Mouse (Mus musculus): ENCODE measurements around the gene Tmem91.

The Tmem91 gene

DNA sequence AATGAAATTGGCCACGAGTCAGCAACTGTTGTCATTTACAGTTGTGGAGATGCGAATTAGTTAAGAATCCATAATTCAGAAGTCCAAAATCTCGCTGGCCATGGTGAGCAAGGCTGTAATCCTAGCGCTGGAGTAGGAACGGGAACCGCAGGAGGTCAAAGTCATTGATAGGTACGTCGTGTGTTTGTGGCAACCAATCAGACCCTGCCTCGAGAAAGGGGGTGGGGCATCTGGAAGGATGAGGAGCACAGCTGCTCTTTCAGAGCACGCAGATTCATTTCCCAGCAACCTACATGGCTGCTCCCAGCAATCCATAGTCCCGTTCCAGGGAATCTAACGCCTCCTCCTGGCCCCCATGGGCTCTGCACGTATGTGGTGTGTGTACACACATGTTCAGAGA lies 24.9 kb upstream of the Tmem91 start:
- peak; percentile 98 for DNase-seq (ENCODE audit: low read depth, low spot score)

DNA sequence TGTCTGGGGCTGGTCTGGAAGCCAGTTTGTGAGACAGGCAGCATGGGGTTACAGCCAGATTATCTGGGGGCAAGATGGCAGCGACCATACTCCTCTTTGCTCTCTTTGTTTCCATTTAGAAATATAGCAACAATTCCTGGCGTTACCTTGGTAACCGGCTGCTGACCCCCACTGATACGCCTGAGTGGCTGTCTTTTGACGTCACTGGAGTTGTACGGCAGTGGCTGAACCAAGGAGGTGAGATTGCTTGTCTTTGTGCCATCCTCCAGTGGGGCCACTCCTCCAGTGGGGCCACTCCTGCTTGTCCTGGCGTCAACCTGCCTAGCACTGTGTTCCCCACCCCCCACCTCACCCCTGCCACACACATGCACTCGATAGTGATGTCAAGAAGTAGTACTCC lies 19.1 kb upstream of the Tmem91 start:
- DNase-seq (ENCODE audit: low read depth, low spot score): no peak

DNA sequence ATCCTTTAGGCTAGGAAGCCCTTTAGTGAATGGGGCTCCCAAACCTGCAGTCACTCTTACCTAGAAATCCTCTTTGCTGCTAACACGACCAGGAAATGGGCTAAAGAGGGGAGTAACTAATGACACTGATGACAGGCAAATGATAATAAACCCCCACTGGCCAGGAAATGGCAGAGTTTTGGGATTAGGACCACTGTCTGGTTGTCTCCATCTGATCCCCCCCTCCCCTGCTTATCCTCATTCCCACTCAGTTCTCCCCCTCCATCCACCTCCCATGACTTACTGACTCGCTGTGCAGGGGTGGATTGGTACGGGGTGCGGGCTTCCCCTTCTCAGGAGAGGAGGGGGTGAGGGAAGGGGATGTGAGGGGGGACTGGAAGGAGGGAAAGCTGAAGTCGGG lies 15.1 kb upstream of the Tmem91 start:
- no peak for DNase-seq (ENCODE audit: low read depth, low spot score)

DNA sequence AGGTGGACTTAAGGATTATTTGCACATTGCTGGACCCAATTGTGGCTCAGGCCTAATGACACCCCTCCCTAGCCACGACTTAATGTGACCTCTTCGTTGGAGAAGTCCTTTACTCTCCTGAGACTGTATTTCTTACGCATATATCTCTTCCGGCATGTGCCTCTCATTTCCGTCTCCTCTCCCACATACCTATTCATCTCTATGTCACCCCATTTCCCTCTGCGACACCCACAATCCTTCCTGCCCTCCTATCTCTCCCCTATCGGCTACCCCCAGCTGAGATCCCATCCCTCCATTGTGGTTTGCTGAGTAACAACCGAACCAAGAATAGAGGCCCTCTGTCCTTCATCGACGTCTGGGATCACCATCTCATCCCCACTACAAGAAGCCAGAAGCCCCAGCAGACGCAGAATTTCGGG lies 14.6 kb upstream of the Tmem91 start:
- DNase-seq (ENCODE audit: low read depth, low spot score): no peak

DNA sequence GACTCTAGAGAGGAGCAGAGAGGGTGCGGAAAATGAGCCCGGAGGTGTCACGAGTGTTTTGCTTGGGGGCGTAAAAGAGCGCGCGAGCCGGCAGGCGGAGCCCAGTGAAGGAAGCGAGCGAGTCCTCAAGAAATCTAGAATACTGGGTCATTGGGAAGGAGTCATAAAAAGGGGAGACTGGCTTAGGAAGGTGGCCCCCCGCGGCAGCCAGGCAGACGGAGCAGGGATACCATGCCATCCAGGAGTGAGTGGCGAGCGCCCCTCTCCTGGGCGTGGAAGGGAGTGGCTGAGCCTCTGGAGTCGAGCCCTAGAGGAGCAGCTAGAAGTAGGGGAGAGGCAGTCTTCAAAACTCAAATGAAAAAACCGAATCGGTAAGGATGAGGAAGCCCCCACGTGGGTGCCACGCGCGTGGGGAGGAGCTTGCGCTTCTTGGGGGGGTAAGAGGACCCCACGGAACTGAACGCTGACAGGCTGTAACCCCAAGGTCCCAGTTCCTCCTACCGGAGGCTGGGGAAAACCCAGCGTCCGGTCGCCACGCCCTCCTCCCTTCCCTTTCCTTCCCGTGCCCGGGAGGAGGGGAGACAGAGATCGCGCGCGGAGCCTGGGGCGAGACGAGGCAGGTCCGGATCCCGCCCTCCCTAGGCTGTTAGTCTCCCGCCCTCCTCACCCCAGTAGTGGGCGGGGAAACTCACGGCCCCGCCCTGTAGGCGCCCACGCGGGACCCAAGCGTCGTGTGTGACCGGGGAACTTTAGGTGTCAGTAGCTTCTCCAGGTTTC lies 14.0 kb upstream of the Tmem91 start:
- DNase-seq (ENCODE audit: low read depth, low spot score): peak; percentile 88

DNA sequence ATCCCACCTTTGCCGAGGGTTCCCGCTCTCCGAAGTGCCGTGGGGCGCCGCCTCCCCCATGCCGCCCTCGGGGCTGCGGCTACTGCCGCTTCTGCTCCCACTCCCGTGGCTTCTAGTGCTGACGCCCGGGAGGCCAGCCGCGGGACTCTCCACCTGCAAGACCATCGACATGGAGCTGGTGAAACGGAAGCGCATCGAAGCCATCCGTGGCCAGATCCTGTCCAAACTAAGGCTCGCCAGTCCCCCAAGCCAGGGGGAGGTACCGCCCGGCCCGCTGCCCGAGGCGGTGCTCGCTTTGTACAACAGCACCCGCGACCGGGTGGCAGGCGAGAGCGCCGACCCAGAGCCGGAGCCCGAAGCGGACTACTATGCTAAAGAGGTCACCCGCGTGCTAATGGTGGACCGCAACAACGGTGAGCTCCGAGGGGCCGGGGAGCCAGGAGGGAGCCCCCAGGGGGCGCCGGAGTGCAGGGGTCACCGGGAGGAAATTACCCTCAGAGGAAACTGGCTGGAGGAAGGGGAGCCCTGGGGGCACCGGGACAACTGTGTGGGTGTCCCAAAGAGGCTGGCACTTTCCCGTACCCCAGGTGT lies 12.9 kb upstream of the Tmem91 start:
- DNase-seq (ENCODE audit: low read depth, low spot score): no peak

DNA sequence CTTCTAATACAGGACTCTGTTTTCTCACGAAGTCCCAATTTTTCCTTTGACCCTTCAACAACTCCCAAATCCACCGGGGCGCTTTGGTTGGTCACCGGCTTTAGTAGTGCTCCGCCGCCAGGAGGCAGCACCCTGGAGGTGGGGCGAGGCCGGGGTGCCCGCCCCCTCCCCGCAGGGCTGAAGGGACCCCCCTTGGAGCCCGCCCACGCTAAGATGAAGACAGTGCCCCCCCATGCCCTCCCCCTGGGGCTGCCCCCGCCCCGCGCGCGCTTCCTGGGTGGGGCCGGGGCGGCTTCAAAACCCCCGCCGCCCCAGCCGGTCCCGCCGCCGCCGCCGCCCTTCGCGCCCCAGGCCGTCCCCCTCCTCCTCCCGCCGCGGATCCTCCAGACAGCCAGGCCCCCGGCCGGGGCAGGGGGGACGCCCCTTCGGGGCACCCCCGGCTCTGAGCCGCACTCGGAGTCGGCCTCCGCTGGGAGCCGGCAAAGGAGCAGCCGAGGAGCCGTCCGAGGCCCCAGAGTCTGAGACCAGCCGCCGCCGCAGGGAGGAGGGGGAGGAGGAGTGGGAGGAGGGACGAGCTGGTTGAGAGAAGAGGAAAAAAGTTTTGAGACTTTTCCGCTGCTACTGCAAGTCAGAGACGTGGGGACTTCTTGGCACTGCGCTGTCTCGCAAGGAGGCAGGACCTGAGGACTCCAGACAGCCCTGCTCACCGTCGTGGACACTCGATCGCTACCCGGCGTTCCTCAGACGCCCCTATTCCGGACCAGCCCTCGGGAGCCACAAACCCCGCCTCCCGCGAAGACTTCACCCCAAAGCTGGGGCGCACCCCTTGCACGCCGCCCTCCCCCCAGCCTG lies 11.9 kb upstream of the Tmem91 start, which contains the start of gene Tgfb1:
Tgfb1 (plus strand) TSS at position 323 of the 852 bp plus-strand sequence.
- peak; percentile 85 for DNase-seq (ENCODE audit: low read depth, low spot score)

DNA sequence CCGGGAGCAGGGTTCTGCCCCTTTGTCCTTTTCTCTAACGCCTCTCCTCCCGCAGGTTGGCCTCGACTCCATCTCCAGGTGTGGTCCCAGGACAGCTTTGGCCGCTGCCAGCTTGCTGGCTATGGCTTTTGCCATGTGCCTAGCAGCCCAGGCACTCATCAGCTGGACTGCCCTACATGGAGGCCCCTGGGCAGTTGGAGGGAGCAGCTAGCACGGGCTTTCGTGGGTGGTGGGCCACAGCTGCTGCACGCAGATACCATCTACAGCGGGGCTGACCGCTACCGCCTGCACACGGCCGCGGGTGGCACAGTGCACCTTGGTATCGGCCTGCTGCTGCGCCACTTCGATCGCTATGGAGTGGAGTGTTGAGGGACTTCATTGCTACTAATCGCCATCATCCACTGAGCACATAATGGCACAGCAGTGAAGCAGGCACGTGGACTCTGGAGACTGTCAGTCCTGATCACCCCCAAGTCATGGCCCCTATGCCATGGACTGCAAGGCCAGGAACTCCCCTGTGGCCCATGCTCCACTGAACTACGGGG lies 11.0 kb upstream of the Tmem91 start:
- no peak for DNase-seq (ENCODE audit: low read depth, low spot score)

DNA sequence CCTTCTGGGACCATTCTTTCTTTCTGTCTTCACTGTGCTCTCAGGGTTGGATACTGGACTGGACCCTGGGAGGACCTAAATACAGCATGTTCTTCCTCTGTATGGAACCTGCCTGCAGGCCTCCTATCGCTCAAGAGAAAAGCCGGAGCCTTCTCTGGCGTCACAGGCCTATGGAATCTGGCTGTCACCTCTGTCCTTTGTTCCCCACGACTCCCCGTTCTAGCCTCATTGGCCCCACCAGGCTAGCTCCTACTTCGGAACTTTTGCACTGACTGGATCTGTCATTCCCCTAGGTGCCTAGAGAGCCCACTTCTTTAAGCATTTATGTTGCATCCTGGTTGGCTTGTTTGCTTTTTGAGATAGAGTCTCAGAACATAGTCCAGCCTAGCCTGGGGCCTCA lies 9.7 kb upstream of the Tmem91 start:
- no peak for DNase-seq (ENCODE audit: low read depth, low spot score)

DNA sequence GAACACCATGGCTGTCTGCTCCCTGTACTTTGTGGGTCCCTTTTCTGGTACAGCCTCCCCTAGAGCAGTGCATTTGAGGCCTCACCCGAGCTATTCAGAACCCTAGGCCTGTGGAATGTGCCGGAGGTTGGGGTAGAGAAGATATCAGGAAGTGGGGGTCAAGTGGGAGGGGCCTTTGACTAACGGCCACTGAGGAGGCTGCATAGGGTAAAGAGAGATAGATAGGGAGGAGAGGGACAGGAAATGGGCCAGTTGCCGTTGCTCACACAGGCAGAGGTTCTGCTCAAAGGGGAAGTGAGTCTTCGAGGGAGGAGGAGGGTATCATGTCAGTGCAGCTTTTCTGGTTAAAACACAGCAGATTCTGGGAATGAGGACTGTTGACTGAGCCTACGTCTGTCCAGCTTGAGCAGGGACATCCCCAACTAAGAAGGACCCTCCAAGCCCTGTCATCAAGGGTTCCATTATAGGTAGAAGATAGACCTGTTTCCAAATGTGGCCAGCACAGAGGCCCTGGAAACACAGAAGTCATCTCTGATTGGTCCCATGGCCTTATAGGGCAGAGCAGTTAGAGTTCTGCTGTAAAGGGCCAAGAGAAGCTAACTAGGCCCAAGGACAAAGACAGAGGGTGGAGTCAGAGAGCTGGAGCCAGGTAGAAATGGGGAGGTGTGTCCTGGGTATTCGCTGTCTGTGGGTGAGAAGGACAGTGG lies 8.7 kb upstream of the Tmem91 start:
- peak; percentile 55 for DNase-seq (ENCODE audit: low read depth, low spot score)

DNA sequence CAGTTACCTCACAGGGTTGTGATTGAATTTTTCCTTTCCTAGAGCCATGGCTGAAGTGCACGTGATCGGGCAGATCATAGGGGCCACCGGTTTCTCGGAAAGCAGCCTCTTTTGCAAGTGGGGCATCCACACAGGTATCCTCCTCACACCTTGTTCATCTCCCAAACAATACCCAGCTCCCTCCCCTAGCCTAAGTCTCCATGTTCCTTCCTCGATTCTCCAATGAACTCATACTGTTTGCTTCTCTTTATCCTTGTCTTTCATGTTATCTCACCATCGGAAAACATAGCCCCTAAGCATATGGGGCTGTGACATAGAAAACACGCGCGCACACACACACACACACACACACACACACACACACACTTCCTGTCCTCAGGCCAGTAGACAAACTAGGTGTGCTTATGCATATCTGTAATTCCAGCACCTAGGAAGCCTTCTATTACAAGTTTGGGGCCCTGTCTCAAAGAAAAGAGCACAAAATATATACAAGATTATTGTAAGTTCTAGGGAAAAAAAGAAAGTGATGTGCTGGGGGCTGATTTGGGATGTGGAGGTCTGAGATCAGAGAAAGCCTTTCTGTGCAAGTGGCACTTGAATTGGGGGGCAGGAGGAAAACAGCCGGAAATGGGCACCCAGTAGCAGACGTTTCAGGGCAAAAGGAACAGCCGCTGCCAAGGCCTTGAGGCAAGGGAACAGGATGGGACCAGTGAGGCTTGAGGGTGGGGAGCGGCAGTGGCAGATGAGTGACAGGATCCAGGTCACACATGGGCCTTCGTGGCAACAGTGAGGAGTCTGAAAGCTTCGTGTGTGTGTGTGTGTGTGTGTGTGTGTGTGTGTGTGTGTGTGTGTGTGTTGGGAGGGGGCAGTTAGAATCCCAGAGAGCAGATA lies 6.6 kb upstream of the Tmem91 start:
- DNase-seq (ENCODE audit: low read depth, low spot score): no peak

DNA sequence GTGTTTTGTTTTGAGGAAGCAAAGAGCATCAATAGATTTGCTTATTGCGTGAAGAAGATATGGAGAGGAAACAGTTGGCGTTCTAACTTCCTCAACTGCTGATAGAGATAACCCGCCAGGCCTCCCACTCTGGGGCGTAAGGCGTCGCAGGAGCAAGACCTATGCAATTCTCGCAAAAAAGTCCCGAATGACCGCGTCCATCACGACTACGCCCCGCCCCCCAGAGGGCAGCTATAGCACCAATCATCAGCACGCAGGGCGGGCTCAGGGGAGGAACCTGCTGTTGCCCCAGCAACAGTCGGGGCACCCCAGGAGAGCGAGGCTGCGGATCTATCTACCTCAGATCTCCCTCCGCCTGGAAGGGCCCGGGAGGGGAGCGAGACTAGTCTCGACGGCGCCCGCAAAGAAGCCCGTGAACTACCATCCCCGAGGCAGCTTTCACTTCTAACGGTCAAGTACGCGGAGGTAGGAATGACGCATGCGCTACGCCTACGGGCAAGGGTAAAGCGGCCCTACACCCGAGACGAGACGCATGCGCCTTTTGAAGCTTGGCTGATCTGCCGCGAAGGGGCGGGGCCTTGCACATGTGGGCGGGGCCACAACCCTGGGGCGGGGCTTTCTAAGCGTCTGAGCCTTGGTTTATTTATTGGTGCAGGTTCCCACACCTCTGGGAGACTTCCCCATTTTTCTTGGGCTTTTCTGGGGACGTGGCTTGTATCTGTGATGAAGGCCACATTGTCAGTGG lies 5.7 kb upstream of the Tmem91 start, which contains the start of gene B9d2:
B9d2 (plus strand) TSS at position 267 of the 745 bp plus-strand sequence.
- DNase-seq (ENCODE audit: low read depth, low spot score): peak; percentile 97

DNA sequence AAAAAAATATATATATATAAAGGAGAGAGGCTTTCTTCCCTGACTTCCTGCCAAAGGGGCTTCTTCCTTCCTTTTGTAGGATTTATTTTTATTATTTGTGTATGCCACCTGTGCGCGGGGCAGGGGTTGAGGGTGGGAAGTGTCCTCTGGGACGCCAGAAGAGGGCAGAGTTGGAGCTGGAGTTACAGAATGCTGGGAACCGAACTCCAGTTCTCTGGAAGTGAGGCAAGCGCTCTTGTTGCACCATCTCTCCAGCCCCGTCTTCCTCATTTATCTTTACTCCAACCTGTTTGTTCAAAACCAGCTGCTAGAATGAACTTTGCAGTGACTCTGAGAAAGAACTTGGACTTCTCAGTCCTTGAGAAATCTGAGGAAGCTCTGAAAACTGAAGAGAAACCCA lies 5.0 kb upstream of the Tmem91 start:
- no peak for DNase-seq (ENCODE audit: low read depth, low spot score)

DNA sequence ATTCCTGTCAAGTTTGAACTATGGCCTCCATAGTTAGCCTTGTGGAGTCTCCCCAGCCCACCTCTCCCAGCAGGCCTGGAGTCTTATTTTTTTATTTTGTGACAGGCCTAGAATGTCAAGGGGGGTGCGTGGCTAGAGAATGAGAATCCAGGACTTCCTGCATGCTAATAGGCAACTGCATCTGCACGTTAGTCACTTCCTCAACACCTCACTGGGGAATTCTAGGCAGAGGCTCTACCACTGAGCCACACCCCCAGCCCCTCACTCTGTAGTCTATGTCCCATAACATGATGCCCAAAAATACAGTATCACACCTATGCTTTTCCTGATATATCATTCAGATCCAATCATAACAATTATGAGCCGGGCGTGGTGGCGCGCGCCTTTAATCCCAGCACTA lies 2.0 kb upstream of the Tmem91 start:
- DNase-seq (ENCODE audit: low read depth, low spot score): no peak

DNA sequence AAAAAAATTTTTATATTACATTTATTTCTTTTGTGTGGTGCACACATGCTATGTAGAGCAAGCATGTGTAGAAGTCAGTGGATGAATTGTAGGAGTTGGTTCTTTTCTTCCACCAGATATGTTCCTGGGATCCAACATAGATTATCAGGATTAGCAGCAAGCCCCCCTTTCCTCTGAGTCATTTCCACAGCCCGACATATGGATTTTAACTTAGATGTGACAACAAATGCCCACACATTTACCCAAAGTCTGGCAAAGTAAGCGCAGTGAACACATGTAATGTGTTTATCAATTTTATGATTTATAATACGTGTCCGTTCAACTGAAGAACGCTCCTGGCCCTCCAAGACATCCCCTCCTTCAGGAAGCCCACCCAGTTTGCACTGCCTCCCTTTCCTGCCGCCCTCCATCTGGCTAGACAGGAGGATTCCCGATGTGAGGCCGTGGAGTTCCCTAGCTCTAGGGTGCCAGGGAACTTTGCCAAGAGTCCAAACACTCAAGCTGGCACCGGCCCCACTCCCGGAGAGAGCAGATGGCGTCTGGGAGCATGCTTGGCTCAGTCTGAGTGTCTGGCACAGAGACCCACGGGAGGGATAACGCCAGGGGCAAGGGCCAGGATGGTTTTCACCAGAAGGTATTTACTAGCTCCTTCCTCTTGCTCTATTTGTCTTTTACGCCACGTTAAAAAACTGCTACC lies 1.3 kb upstream of the Tmem91 start:
- no peak for DNase-seq (ENCODE audit: low read depth, low spot score)

DNA sequence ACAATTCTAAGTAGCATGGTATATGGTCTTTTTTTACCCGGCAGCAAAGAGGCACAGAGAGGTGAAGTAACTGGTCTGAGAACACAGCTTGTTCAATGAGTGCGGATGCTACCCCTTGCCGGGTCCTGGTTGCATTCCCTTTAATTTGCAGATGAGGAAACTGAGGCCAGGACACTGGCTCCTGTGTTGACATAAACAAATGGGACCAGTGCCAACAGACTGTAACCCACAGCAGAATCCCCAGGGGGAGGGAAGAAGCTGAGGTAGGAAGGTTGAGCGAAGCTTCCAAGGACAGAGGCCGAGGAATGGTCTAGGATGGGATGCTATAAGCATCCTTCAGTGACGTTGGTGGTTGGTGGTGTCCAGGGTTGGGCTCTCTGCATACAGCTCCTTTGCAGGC lies 439 bp upstream of the Tmem91 start:
- DNase-seq (ENCODE audit: low read depth, low spot score): no peak

DNA sequence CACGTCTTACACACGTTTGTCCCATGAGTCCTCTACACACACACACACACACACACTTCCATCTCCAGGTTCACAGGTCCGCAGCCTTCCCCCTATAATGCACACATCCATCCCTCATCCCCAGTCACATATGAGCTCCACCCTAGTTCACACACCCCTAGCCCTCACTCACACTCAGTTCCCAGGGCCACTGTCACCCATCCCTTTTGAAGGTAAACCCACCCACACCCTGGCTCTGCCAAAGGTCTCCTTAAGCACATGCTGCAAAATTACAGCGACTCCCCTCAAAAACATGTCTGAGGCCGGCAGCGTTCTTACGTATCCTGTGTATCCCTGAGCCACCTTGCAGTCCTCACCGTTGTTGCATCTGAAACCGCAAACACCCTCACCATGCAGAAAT lies 669 bp downstream of the Tmem91 start:
- DNase-seq (ENCODE audit: low read depth, low spot score): no peak

DNA sequence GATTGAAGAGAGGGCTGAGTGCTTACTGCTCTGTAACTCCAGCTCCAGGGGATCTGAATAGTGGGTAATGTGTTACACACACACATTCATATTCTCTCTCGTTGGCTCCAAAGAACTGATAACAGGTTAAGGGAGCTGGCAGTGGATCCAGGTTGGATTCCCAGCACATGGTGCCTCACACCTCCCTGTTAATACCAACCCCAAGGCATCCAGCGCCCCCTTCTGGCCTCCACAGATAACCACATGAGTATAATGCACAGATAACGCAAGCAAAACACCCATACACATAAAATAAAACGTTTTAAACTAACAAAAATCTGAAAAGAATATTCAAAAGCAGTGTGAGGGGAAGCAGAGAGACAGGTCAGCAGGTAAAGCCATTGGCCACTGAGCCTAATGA lies 2.5 kb downstream of the Tmem91 start:
- DNase-seq (ENCODE audit: low read depth, low spot score): peak; percentile 85

DNA sequence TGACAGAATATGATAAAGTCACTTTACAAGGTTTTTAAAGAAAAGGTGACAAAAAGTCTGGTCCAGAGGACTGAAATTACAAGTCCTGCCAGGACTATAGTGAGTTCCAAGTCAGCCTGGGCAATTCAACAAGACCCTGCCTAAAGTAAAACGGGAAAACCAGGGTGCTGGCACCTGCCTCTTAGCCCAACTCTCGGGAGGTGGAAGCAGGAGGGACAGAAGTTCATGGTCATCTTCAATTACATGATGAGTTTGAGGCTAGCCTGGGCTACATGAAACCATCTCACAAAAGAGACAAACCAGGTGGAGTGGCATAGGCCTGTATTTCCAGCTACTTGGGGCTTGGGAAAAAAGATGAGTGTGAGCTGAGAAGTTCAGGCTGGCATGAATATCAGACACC lies 3.3 kb downstream of the Tmem91 start:
- no peak for DNase-seq (ENCODE audit: low read depth, low spot score)
